Comparison of ENCODE assay signal across 9 mouse cellular contexts in the genomic region with DNA sequence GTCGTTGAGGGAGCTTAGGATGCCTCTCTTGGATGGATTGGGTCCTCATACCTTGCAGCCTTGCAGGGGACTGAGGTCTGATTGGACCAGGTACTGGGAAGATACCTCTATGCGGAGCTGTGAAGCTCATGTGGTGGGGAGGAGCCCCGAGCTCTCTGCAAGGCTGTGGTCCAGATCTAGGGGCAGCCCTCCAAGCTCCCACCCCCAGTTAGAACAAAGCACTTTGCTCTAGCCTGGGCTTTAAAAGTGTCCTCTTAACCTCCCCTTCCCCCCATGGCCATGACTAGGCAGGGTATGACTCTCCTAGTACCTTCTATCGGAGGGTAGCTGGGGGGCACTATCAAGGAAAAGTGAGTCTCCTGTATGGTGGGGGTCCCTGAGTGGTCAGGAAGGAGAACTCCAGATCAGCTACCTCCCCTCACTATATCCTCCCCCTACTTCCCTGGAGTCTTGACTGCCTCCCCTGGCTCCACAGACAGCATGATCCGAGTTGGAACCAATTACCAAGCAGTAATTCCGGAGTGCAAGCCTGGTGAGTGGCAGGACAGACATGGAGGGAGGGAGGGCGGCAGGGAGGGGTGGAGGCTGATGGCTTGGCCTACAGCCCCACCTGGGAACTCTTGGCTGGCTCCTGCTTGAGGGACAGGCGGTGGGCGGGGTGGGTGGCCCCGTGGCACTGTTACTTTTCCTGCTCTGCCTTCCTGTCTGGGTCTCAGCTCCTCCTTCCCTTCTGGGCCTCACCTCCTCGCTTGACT. TPM values are rescaled to one million over a fixed set of nuclear protein-coding genes. Genes with fewer than 3 reads are reported as not detected.
DNase-seq lines count a peak whose midpoint lies in the region; ATAC-seq lines count a peak whose summit lies in the region.
"Had no signal": no experiment of that assay in that cellular context is flagged by ENCODE, and none has a peak within 500 bp of the region (broad histone marks: within the 10 kb centered on the region; RNA-seq: fewer than 3 reads in every experiment).

No protein-coding gene starts in this region.

- peak overlapping the region; percentile 82 for H3K9ac ChIP-seq in kidney, embryonic 15.5 days
- H3K9ac ChIP-seq in forebrain, embryonic 11.5 days (ENCODE audit: low read length): peak overlapping the region; percentile 99
- peak overlapping the region; percentile 87 for H3K9ac ChIP-seq in intestine, embryonic 16.5 days (ENCODE audit: low read depth, low read length)
- peak overlapping the region; percentile 86 for H3K9ac ChIP-seq in neural tube, embryonic 15.5 days (replicated peaks)

- H3K4me1 ChIP-seq in kidney, embryonic 15.5 days: peaks cover 61% of the 10 kb centered on the region
- peaks cover 45% of the 10 kb centered on the region for H3K4me1 ChIP-seq in forebrain, embryonic 11.5 days (replicated peaks; ENCODE audit: control insufficient read depth, insufficient read depth, low read length)
- peaks cover 45% of the 10 kb centered on the region for H3K4me1 ChIP-seq in intestine, embryonic 16.5 days (ENCODE audit: control insufficient read depth, insufficient read depth, low read length)
- H3K4me1 ChIP-seq in neural tube, embryonic 15.5 days: peaks cover 79% of the 10 kb centered on the region

- H3K27ac ChIP-seq in kidney, embryonic 15.5 days: peak overlapping the region; percentile 2
- H3K27ac ChIP-seq in forebrain, embryonic 11.5 days (ENCODE audit: low read depth, low read length): peak overlapping the region; percentile 99
- H3K27ac ChIP-seq in intestine, embryonic 16.5 days (ENCODE audit: low read length): no peak overlapping the region
- peak overlapping the region; percentile 91; the same call in 1 of the 2 replicates for H3K27ac ChIP-seq in neural tube, embryonic 15.5 days (replicated peaks)
- H3K27ac ChIP-seq: macrophage had no signal

- peak overlapping the region; percentile 78 for H3K4me3 ChIP-seq in kidney, embryonic 15.5 days (replicated peaks)
- H3K4me3 ChIP-seq in forebrain, embryonic 11.5 days (ENCODE audit: low read depth, low read length): peak overlapping the region; percentile 97
- H3K4me3 ChIP-seq in intestine, embryonic 16.5 days (ENCODE audit: low read length): peak overlapping the region; percentile 76
- peak overlapping the region; percentile 76 for H3K4me3 ChIP-seq in neural tube, embryonic 15.5 days (replicated peaks)

- H3K27me3 ChIP-seq in kidney, embryonic 15.5 days: no peaks in the 10 kb centered on the region
- H3K27me3 ChIP-seq in forebrain, embryonic 11.5 days (ENCODE audit: control insufficient read depth, insufficient read depth, low read length): no peaks in the 10 kb centered on the region
- no peaks in the 10 kb centered on the region for H3K27me3 ChIP-seq in intestine, embryonic 16.5 days (replicated peaks; ENCODE audit: control insufficient read depth, insufficient read depth, low read length)
- H3K27me3 ChIP-seq in neural tube, embryonic 15.5 days (replicated peaks): no peaks in the 10 kb centered on the region

- DNase-seq in kidney, adult 18-20 months: no peak
- peak; percentile 17 for DNase-seq in Muller cell, postnatal 12 days (ENCODE audit: inconsistent ontology term)
- DNase-seq in forebrain, embryonic 11.5 days (ENCODE audit: low spot score): peak; percentile 73
- no peak for DNase-seq in ovary, postnatal 36 days (ENCODE audit: low spot score)
- DNase-seq in right cerebral cortex, postnatal 14 days: no peak

- ATAC-seq in kidney, embryonic 15.5 days (replicated peaks; ENCODE audit: low FRiP score): no peak
- ATAC-seq in forebrain, embryonic 11.5 days (replicated peaks; ENCODE audit: low FRiP score): no peak
- ATAC-seq in intestine, embryonic 16.5 days: no peak
- ATAC-seq in neural tube, embryonic 15.5 days (ENCODE audit: low FRiP score): no peak

- peaks cover 41% of the 10 kb centered on the region for H3K36me3 ChIP-seq in kidney, embryonic 15.5 days
- H3K36me3 ChIP-seq in forebrain, embryonic 11.5 days (ENCODE audit: control insufficient read depth, insufficient read depth, low read length): peaks cover 30% of the 10 kb centered on the region
- H3K36me3 ChIP-seq in intestine, embryonic 16.5 days (ENCODE audit: control insufficient read depth, insufficient read depth, low read length): peaks cover 16% of the 10 kb centered on the region
- H3K36me3 ChIP-seq in neural tube, embryonic 15.5 days: peaks cover 38% of the 10 kb centered on the region

- no peaks in the 10 kb centered on the region for H3K9me3 ChIP-seq in kidney, embryonic 15.5 days (replicated peaks)
- no peaks in the 10 kb centered on the region for H3K9me3 ChIP-seq in forebrain, embryonic 11.5 days (ENCODE audit: control insufficient read depth, low read length)
- no peaks in the 10 kb centered on the region for H3K9me3 ChIP-seq in intestine, embryonic 16.5 days (ENCODE audit: control insufficient read depth, low read length)
- no peaks in the 10 kb centered on the region for H3K9me3 ChIP-seq in neural tube, embryonic 15.5 days (replicated peaks)

- H3K4me2 ChIP-seq in kidney, embryonic 15.5 days: peak overlapping the region; percentile 95
- peak overlapping the region; percentile 80 for H3K4me2 ChIP-seq in forebrain, embryonic 11.5 days (ENCODE audit: low read depth, low read length, severe bottlenecking)
- peak overlapping the region; percentile 92 for H3K4me2 ChIP-seq in intestine, embryonic 16.5 days (ENCODE audit: low read depth, low read length)
- peak overlapping the region; percentile 86 for H3K4me2 ChIP-seq in neural tube, embryonic 15.5 days

- 8% methylated on average over 11 of the region's 11 CpGs for WGBS in kidney, embryonic 15.5 days
- WGBS in forebrain, embryonic 11.5 days: 11% methylated on average over 11 of the region's 11 CpGs
- 18% methylated on average over 11 of the region's 11 CpGs for WGBS in intestine, embryonic 16.5 days
- WGBS in neural tube, embryonic 15.5 days: 11% methylated on average over 11 of the region's 11 CpGs

RNA-seq across cellular contexts. Expression of a gene that starts 2.3 kb away (rescaled TPM):
- polyA plus RNA-seq in kidney, embryonic 15.5 days (2015; fragmentation: Nextera tagmentation; extraction: Ambion mirVana): 15.9 and 16.0 TPM in 2 replicates
- polyA plus RNA-seq in forebrain, embryonic 11.5 days (2014; fragmentation: Nextera tagmentation; extraction: Ambion mirVana): 62.8 and 72.4 TPM in 2 replicates
- polyA plus RNA-seq in intestine, embryonic 16.5 days (2015; fragmentation: Nextera tagmentation; extraction: Ambion mirVana): 6.5 and 9.0 TPM in 2 replicates
- 14.8 and 15.3 TPM in 2 replicates for polyA plus RNA-seq in neural tube, embryonic 15.5 days (2015; fragmentation: Nextera tagmentation; extraction: Ambion mirVana)

RNA-seq across cellular contexts. Expression of a gene that starts 28.5 kb away (rescaled TPM):
- 74.6 and 75.3 TPM in 2 replicates for polyA plus RNA-seq in kidney, embryonic 15.5 days (2015; fragmentation: Nextera tagmentation; extraction: Ambion mirVana)
- 106 and 107 TPM in 2 replicates for polyA plus RNA-seq in forebrain, embryonic 11.5 days (2014; fragmentation: Nextera tagmentation; extraction: Ambion mirVana)
- polyA plus RNA-seq in intestine, embryonic 16.5 days (2015; fragmentation: Nextera tagmentation; extraction: Ambion mirVana): 48.4 and 51.9 TPM in 2 replicates
- 59.6 and 61.3 TPM in 2 replicates for polyA plus RNA-seq in neural tube, embryonic 15.5 days (2015; fragmentation: Nextera tagmentation; extraction: Ambion mirVana)

RNA-seq across cellular contexts. Expression of a gene that starts 52.1 kb away (rescaled TPM):
- polyA plus RNA-seq in kidney, embryonic 15.5 days (2015; fragmentation: Nextera tagmentation; extraction: Ambion mirVana): 1,089 and 1,191 TPM in 2 replicates
- 678 and 706 TPM in 2 replicates for polyA plus RNA-seq in forebrain, embryonic 11.5 days (2014; fragmentation: Nextera tagmentation; extraction: Ambion mirVana)
- polyA plus RNA-seq in intestine, embryonic 16.5 days (2015; fragmentation: Nextera tagmentation; extraction: Ambion mirVana): 1,467 and 1,508 TPM in 2 replicates
- 1,209 and 1,254 TPM in 2 replicates for polyA plus RNA-seq in neural tube, embryonic 15.5 days (2015; fragmentation: Nextera tagmentation; extraction: Ambion mirVana)

Comparison
In these comparisons a context has a peak if more than half of its experiments do, and no peak if none do; other contexts are left out.
1. DNase-seq: peak in Muller cell, postnatal 12 days (single experiment) and forebrain, embryonic 11.5 days (single experiment); none in kidney, adult 18-20 months (single experiment), ovary, postnatal 36 days (single experiment) and right cerebral cortex, postnatal 14 days (single experiment).
2. Peak in every context shown above with its lines, with median percentiles within 50 percentile points of each other: H3K4me2 ChIP-seq, H3K4me3 ChIP-seq and H3K9ac ChIP-seq.